Mouse (Mus musculus) forebrain, postnatal 0 days (tissue): ENCODE results near the gene Il21r. TPM values are rescaled to one million over a fixed set of nuclear protein-coding genes. Genes with fewer than 3 reads are reported as not detected.

Experiments
- ATAC-seq: fragments of 200-750 bp; cut with Nextera tagmentation; 2 replicates; pipeline ENCODE4 v1.8.0; 2017; ENCODE audit warnings: mild to moderate bottlenecking, moderate library complexity
- DNase-seq: peaks from one replicate; pipeline ENCODE4 v3.0.0-alpha.2; 2015
- H3K27ac ChIP-seq: fragments of 300-500 bp; sonication (generic); 2 replicates; pipeline ENCODE4 v1.5.1; 2014; ENCODE audit warnings: low read depth, mild to moderate bottlenecking, antibody characterized with exemption, low read length, moderate library complexity, mixed read lengths
- H3K27me3 ChIP-seq: fragments of 300-500 bp; sonication (generic); 2 replicates; pipeline ENCODE4 v1.6.1; 2014; ENCODE audit warnings: mild to moderate bottlenecking, low read length, mixed read lengths; ENCODE audit not compliant: insufficient read depth
- H3K36me3 ChIP-seq: fragments of 300-500 bp; sonication (generic); 2 replicates; pipeline ENCODE4 v1.6.1; 2014; ENCODE audit warnings: mild to moderate bottlenecking, moderate library complexity; ENCODE audit not compliant: insufficient read depth
- H3K4me1 ChIP-seq: fragments of 300-500 bp; sonication (generic); 2 replicates; pipeline ENCODE4 v1.6.1; 2014; ENCODE audit warnings: antibody characterized with exemption; ENCODE audit not compliant: insufficient read depth
- H3K4me2 ChIP-seq: fragments of 300-500 bp; sonication (generic); 2 replicates; pipeline ENCODE4 v1.6.1; 2014; ENCODE audit warnings: low read depth, mild to moderate bottlenecking, moderate library complexity
- H3K4me3 ChIP-seq: fragments of 300-500 bp; sonication (generic); 2 replicates; pipeline ENCODE4 v1.5.1; 2014; ENCODE audit warnings: low read depth, low read length, mixed read lengths
- H3K9ac ChIP-seq: fragments of 300-500 bp; sonication (generic); 2 replicates; pipeline ENCODE4 v1.6.1; 2014; ENCODE audit warnings: mild to moderate bottlenecking
- H3K9me3 ChIP-seq: fragments of 300-500 bp; sonication (generic); 2 replicates; pipeline ENCODE4 v1.6.1; 2016; ENCODE audit warnings: low read length
- CTCF ChIP-seq: sonication (generic); IDR thresholded peaks from 2 replicates; pipeline ENCODE4 v1.5.1; 2016; ENCODE audit warnings: antibody characterized with exemption, control low read depth, low read depth
- WGBS: fragments of 180-500 bp; shearing (Covaris S2); extraction: QIAGEN DNeasy Blood & Tissue Kit; methylation state at CpG from one replicate; pipeline ENCODE4 v1.1.7; 2014; 5-methylcytosine and 5-hydroxymethylcytosine counted together
- polyA plus RNA-seq: library from polyadenylated mRNA; unstranded; fragments of >200 nt; fragmentation: Nextera tagmentation; extraction: Ambion mirVana; gene quantifications from 2 replicates; pipeline ENCODE4 v1.2.1, GENCODE M21; 2015
- total RNA-seq: library from RNA; depleted of rRNA; stranded (reverse); fragments of >200 nt; gene quantifications from 2 replicates; pipeline ENCODE4 v1.2.3, GENCODE M21; 2014

Gene Il21r
- total and polyA plus RNA-seq, 2 experiments from 2014 or later: 0.23 to 0.95 TPM

DNA sequence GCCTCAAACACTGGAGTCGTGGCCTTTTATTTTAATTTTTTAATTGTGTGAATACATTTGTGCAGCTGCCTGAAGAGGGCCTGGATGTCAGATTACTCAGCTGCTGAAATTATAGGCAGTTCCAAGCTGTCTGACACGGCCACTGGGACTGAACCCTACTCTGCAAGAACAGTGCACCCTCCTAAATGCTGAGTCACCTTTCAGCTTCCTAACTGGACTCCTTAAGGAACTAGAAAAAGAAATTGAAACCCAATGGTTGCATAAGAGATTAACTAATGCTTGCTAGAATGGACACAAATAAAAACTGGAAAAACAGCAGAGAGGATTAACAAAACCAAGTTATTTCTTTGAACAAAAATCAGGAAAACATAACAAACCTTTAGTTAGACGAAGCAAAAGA is 6.8 kb upstream of the Il21r start:
- TF ChIP-seq CTCF: no peak

DNA sequence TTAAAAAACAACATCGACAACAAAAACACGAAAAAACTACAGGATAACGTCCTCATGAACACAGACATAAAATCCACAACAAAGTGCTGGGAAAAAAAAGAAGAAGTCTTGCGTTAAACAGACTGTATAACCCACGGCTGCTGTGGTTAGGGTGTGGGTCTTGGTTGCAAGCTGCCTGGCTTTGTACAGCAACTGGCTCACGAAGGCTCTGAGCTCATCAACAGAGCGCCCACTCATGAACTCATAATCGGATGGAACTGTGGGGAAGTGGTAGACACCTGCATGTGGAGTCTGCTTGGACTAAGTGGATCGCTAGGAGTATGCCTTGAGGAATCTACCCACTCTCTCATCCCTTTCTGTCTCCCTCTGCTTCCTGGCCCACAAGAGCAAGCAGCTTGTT is 6.1 kb upstream of the Il21r start:
- Histone ChIP-seq H3K4me1 (no peaks in the 10 kb centered on the region), H3K27ac (no peak overlapping the region), H3K36me3 (no peaks in the 10 kb centered on the region), H3K27me3 (no peaks in the 10 kb centered on the region), H3K4me2 (no peak overlapping the region), H3K4me3 (no peak overlapping the region), H3K9me3 (no peaks in the 10 kb centered on the region), H3K9ac (no peak overlapping the region)
- WGBS: 91% methylated on average over 9 of the region's 9 CpGs
- no peak for ATAC-seq
- no peak for TF ChIP-seq CTCF
- DNase-seq: no peak

More for the DNA sequence above, 6.8 kb upstream of the Il21r start:
- no peak overlapping the region for H3K4me2 ChIP-seq
- H3K9ac ChIP-seq: no peak overlapping the region
- ATAC-seq (no peak), DNase-seq (no peak)
- no peaks in the 10 kb centered on the region for H3K27me3 ChIP-seq
- no peaks in the 10 kb centered on the region for H3K36me3 ChIP-seq
- no peak overlapping the region for H3K4me3 ChIP-seq
- no peaks in the 10 kb centered on the region for H3K9me3 ChIP-seq
- H3K4me1 ChIP-seq: no peaks in the 10 kb centered on the region
- 52% methylated on average over 3 of the region's 3 CpGs for WGBS
- H3K27ac ChIP-seq: no peak overlapping the region

DNA sequence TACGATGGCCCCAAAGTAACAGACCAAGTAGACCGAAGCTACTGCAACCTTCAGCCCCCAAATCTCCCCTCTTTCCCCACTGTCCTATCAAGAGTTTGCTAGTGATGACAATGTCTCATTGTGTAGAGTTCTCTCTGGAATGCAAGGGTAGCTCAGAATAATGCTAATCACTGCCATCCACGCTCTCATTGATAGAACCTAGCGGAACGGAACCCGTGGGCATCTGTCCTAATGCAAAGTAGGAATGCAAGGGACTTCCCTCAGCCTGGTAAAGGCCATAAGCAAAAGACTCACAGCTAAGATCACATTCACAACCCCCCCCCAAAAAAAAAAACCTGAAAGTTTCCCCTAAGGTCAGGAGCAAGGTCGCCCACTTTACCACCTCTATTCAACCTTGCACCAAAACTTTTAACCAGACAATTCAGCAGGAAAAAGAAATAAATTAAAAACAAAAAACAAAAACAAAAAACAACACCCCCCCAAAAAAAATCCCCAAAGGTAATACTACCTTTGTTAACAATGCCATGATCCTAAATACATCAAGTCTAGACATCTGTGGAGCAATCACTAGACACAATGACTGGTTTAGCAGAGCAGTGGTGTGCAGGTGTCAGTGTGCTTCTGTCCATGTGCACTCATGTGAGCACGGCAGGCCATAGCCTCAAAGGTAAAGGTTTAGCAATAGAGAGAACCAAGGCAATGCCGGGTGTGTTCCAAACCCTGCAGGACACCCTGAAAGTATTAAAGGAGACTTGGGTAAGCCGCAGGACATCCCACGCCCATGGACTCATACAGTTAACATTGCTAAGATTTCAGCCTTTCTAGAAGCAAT is 5.5 kb upstream of the Il21r start:
- ATAC-seq (no peak), DNase-seq (no peak)
- Histone ChIP-seq H3K4me1 (no peaks in the 10 kb centered on the region), H3K9me3 (no peaks in the 10 kb centered on the region), H3K27ac (no peak overlapping the region), H3K9ac (no peak overlapping the region), H3K4me3 (no peak overlapping the region), H3K27me3 (no peaks in the 10 kb centered on the region), H3K4me2 (no peak overlapping the region), H3K36me3 (no peaks in the 10 kb centered on the region)
- no peak for TF ChIP-seq CTCF
- WGBS: 79% methylated on average over 11 of the region's 11 CpGs

DNA sequence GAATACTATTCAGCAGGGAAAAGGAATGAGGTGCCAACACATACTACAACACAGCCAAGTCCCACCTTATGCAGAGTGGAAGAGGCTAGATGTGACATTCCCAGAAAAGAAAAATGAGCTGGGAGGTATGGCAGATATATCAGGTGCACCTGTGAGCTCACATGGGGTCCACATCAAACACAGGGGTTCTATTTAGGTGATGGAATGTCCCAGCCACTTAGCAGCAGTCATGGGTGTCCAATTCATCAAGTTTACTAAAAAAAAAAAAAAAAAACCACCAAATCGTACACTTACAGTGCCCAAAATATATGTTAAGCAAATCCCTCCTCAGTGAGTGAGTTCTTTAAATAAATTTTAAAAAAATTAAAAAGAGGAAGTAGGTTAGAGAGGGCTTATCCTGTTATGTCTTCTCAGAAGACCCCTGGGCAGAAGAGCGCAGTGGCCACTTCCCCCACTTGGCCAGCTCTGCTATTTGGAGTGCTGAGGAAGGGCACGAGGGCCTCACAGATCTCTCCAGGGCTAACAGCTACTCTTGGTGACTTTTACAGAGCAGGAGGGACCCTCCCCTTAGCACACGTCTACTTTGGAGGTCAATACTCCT is 3.8 kb upstream of the Il21r start:
- Histone ChIP-seq H3K9me3 (no peaks in the 10 kb centered on the region), H3K4me3 (no peak overlapping the region), H3K36me3 (no peaks in the 10 kb centered on the region), H3K27ac (no peak overlapping the region), H3K4me1 (no peaks in the 10 kb centered on the region), H3K9ac (no peak overlapping the region), H3K4me2 (no peak overlapping the region), H3K27me3 (no peaks in the 10 kb centered on the region)
- DNase-seq: no peak
- TF ChIP-seq CTCF: no peak
- ATAC-seq: no peak
- 72% methylated on average over 4 of the region's 4 CpGs for WGBS

DNA sequence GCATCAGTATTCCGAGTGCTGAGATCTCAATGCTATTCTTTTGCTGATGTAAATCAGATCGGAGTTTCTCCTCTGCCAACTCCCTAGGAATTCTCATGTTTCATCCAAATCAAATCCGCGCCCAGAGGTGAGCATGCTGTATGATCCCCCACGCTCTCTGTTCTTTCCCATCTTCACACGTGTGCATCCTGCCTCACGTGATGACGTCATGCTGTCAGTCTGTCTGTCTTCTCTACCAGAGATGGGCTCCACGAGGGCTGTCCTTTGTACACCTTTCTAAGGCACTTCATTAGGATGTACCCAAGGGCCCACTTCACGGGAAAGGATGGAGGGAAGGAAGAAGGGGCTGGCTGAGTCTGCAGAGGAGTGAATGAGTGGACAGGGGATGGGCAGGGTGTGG is 3.1 kb upstream of the Il21r start:
- Histone ChIP-seq H3K9me3 (no peaks in the 10 kb centered on the region), H3K4me3 (no peak overlapping the region), H3K36me3 (no peaks in the 10 kb centered on the region), H3K27me3 (no peaks in the 10 kb centered on the region), H3K4me1 (no peaks in the 10 kb centered on the region), H3K9ac (no peak overlapping the region), H3K27ac (no peak overlapping the region), H3K4me2 (no peak overlapping the region)
- ATAC-seq (no peak), DNase-seq (no peak)
- no peak for TF ChIP-seq CTCF
- 75% methylated on average over 10 of the region's 10 CpGs for WGBS

DNA sequence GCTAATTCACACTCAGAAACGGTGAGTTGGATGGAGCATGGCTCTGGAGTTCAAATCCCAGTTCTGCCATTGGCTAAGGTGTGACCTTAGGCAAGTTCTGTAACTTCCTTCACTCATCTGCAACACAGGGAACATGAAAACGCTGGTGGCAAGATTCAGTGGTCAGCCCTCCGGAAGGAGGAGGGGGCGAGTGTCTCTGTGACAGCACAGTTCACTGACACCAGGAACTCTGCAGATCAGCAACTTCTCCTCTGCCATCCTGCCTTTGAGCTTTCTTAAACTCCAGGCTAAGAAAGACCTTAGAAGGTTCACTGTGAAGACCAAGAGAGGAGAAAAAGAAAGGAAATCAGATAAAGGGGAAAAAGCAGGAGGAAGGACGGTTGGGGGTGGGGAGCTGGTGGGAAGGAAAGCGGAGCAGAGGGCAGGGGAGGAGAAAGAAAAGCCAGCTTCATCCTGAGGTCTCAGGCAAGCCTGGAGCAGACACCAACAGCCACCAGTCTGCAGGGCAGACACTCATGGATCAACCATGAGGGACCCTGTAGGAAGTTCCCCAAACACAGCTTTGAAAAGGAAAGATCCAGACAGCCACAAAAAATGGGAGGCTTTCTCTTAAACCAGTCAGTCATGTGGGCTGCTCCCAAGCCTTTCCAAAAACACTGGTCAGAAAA is 2.5 kb upstream of the Il21r start:
- 51% methylated on average over 6 of the region's 6 CpGs for WGBS
- no peaks in the 10 kb centered on the region for H3K9me3 ChIP-seq
- no peak for TF ChIP-seq CTCF
- no peak for DNase-seq
- no peaks in the 10 kb centered on the region for H3K27me3 ChIP-seq
- no peak overlapping the region for H3K9ac ChIP-seq
- H3K4me1 ChIP-seq: no peaks in the 10 kb centered on the region
- no peak overlapping the region for H3K4me3 ChIP-seq
- H3K36me3 ChIP-seq: no peaks in the 10 kb centered on the region
- H3K27ac ChIP-seq: no peak overlapping the region
- no peak for ATAC-seq
- H3K4me2 ChIP-seq: no peak overlapping the region

DNA sequence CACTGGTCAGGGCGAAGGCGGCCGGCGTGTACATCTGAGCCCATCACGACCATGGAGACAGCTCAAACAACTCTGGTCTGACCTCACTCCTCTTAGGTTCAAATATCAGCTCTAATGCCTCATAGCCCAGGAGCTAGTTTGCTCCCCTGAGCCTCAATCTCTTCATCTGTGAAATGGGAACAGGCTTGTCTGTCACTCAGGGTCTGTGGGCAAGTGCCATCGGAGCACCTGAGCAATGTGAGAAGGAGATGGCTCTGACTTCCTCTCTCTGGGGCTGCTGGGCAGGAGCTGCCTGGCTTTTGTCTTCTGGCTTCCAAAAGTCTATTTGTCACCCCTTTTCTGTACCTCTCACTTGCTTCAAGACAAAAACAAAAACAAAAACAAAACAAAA is 2.0 kb upstream of the Il21r start:
- 88% methylated on average over 6 of the region's 6 CpGs for WGBS
- Histone ChIP-seq H3K9ac (no peak overlapping the region), H3K4me1 (no peaks in the 10 kb centered on the region), H3K9me3 (no peaks in the 10 kb centered on the region), H3K36me3 (no peaks in the 10 kb centered on the region), H3K27ac (no peak overlapping the region), H3K27me3 (no peaks in the 10 kb centered on the region), H3K4me2 (no peak overlapping the region), H3K4me3 (no peak overlapping the region)
- TF ChIP-seq CTCF: no peak
- DNase-seq (no peak), ATAC-seq (no peak)
